Mouse (Mus musculus) adrenal gland, postnatal 4 days (tissue): ENCODE measurements around the gene Ifne. TPM values are rescaled to one million over a fixed set of nuclear protein-coding genes. Genes with fewer than 3 reads are reported as not detected.
"Not testable (repeated sequence)": the region's sequence is repeated elsewhere in the genome, so short reads cannot be mapped to it uniquely, and the experiment has no call there.

Source experiments
- DNase-seq, 2 experiments: peaks; one replicate each; pipeline ENCODE4 v3.0.0; 2021 to 2022; ENCODE audit warnings: low spot score in 2 of 2, mixed read lengths in 2 of 2
- microRNA-seq: library from miRNA; unstranded; fragments of <30 nt; microRNA quantifications from one replicate; pipeline ENCODE4 v1.2.0, GENCODE M21; 2021
- total RNA-seq, 2 experiments: library from RNA; stranded (reverse); gene quantifications; 2 replicates each; pipeline ENCODE4 v1.2.3; 2021

Gene Ifne
- total RNA-seq, 2 experiments from 2014 or later: not detected

DNA sequence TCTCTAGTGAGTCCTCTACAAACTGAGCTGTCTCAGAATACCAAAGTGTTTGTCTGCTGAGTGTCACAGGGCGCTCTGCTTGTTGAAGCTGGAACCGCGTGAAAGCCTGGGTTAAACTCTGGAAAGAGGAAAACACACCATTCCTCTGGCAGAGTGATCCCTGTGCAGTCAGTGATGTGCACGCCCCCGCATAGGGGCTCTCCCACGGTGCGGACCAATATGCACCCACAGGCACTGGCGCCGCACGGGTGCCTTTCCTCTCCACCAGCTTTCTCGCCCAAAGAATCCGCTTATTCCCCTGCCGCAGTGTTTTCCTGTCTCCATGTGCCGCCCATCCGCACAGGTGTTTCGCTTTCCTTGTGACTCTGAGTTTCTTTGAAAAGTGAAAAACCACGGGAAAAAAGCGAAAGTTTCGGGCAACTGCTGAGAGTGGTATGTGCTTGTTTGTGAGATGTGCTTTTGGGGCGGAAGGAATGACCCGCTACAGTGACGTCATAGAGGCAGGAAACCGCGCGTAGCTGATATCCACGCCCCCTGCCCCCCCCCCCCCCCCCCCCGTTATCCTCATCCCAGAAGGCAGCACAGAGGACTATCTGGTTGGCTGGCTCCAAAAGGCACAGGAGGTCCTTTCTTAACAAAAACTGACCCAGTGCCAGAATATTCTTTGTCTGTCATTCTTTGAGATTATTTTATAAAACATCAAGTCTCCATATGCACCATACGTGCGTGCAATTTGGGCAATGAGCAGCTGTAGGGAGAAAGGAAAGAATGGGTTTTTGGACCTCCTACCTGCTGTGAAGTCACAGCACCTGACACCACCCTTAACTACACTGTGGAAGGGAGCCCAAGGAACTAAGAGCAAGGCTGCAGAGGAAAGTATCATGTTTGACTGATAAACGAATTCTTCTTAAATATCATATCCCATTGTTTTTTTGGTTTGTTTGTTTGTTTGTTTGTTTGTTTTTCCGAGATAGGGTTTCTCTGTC lies 11.8 kb downstream of the Ifne start:
- no peak for DNase-seq

GRCm38 (mm10) chr4:88867366-88867925 lies 12.6 kb downstream of the Ifne start:
- DNase-seq: peak; percentile 47 to 57

GRCm38 (mm10) chr4:88865011-88865569 lies 14.9 kb downstream of the Ifne start:
- DNase-seq: no peak

DNA sequence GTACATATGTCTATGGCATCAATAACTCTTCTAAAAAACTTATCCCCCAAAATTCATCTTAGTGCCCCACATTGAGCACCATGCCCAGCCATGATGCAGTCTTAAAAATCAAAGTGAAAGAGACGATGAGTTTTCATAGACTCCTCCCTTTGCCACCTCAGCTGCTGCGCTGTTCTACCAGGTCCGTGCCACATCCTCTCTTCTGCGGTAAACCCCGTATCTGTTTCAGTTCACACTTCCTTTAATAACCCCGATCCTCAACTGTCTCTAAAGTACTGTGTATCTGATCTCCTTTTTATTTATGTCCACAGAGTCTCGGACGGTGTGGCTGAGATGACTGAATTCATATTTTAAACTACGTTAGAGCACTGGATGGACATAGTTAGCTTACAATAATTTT lies 15.4 kb downstream of the Ifne start:
- no peak for DNase-seq

DNA sequence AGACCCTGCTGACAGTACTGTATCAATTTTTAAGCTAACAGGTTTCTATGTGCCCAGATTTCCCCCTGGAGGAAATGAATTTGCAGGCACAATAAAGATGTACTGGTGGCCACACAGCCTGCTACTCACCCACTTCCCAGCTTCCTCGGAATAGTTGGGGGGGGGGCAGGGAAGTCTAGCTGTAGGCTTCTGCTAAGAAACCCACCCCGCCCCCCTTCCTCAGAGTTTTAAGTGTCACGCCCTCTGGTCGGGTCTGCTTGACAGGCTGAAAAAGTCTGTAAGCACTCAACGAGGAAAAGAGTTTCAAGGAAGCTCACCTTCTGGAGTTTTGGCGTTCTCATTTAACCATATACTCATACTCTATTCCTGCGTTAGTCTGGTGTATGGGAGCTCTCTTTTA lies 16.7 kb downstream of the Ifne start:
- no peak for DNase-seq

DNA sequence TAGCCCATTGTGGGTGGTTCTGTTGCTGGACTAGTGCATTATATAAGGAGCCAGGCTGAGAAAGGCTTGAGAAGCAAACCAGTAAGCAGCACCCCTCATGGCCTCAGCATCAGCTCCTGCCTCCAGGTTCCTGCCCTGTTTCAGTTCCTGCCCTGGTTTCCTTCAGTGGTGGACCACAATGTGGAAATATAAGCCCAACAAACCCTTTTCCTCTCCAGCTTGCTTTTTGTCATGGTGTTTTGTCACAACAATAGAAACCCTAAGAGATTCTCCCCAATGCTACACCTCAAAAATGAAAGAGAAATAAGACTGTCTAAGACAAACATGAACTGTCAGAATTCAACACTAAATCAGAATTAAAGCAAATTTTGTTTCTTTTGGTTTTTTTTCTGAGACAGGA lies 20.8 kb downstream of the Ifne start:
- no peak for DNase-seq

- no peak for DNase-seq
Measured at GRCm38 (mm10) chr4:88851026-88851763, 28.8 kb downstream of the Ifne start.

- no peak for DNase-seq
Measured at GRCm38 (mm10) chr4:88849698-88850097, 30.3 kb downstream of the Ifne start, which contains the start of gene Ifna1. Gene Ifna1, plus strand, starts transcription at chr4:88850087.

DNA sequence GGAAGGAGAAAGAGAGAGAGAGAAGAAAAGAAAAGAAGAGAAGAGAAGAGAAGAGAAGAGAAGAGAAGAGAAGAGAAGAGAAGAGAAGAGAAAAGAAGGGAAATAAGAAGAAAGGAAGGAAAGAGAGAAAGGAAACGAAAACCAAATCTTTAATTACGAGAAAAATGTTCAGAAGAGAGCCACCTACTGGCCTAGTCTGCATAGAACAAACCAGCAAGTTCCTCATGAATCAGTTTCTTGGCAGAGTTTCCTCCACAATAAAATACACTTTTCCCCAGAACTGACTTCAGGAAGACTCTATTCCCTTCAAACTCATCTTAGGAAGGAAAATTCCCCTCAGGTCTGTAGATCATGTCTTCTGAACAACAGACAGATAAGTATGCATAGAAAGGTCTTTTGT lies 34.7 kb downstream of the Ifne start:
- DNase-seq: no peak

DNA sequence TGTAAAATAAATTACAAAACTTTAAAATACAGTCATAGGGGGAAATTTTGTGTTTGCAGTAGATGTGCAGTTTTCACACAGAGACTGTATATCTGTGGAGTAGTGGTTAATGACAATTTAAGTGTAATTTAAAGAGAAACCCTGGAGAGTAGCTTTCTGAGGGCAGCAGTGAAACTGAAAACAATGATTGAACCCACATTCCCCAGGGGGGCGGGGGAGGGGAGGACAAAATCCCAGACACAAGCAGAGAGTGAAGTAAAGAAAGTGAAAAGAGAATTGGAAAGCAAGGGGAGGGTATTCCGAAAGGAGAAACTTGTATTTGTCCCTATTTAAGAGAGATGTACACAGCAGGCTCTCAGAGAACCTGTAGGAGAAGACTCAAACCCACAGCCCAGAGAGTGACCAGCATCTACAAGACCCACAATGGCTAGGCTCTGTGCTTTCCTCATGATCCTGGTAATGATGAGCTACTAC lies 38.5 kb downstream of the Ifne start, which contains the start of gene Ifna4:
TSS of gene Ifna4 (plus strand) at position 424 of the 474 bp plus-strand sequence.
- no peak for DNase-seq

GRCm38 (mm10) chr4:88840058-88840457 lies 39.9 kb downstream of the Ifne start:
- DNase-seq: no peak

GRCm38 (mm10) chr4:88838828-88839227 lies 41.2 kb downstream of the Ifne start:
- no peak for DNase-seq

DNA sequence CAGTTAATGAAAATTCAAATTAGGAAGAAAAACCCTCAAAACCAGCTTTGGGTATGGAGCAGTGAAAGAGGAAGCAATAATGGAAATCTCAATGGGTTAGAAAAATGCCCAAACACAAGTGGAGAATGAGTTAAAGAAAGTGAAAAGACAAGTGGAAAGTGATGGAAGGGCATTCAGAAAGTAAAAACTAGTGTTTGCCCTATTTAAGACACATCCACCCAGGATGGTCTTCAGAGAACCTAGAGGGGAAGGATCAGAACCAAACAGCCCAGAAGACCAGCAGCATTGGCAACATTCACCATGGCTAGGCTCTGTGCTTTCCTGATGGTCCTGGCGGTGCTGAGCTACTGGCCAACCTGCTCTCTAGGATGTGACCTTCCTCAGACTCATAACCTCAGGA lies 44.8 kb downstream of the Ifne start, which contains the start of gene Ifna5:
TSS of gene Ifna5 (plus strand) at position 301 of the 400 bp plus-strand sequence.
- DNase-seq: not testable (repeated sequence)

DNA sequence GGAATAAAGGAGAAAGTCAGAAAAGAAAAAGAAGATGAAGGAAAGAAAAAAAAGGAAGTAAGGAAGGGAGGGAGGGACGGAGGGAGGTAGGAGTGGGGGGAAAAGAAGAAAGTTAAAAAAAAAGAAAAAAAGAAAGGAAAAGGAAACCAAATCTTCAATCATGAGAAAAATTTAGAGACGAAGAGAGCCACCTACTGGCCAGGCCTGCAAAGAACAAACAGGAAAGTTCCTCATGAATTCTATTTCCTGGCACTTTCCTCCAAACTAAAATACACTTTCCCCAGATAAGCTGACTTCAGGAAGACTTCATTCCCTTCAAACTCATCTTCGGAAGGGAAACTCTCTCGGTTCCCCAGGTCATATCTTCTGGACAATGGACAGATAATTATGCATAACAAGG lies 49.5 kb downstream of the Ifne start:
- no peak for DNase-seq

Small RNA genes lying within 50 kb of the gene (microRNA-seq; reads per million reads assigned to microRNA genes)
- 348 reads per million, percentile 62 among the genes with 10 or more reads in this experiment for gene Mir31

Other genes with a start within 250 kb of the Ifne start
- not detected for gene C87499, start 245.8 kb downstream of the Ifne start, total RNA-seq
- not detected for gene Ifna13, start 235.7 kb downstream of the Ifne start, total RNA-seq
- not detected for gene Ifna16, start 203.3 kb downstream of the Ifne start, total RNA-seq
- not detected for gene Ifna2, start 196.3 kb downstream of the Ifne start, total RNA-seq
- not detected for gene Ifnab, start 188.8 kb downstream of the Ifne start, total RNA-seq
- gene Gm26566, start 158.4 kb downstream of the Ifne start, total RNA-seq: under 1 TPM; 0.31 to 0.48 TPM
- gene Klhl9, start 157.7 kb downstream of the Ifne start, total RNA-seq: 10 to 100 TPM; 85.2 to 88.5 TPM
- not detected for gene Gm13271, start 125.3 kb downstream of the Ifne start, total RNA-seq
- not detected for gene Gm13283, start 120.1 kb downstream of the Ifne start, total RNA-seq
- not detected for gene Gm13290, start 106.4 kb downstream of the Ifne start, total RNA-seq
- not detected for gene Gm13289, start 103.3 kb downstream of the Ifne start, total RNA-seq
- not detected for gene Gm13272, start 100.4 kb downstream of the Ifne start, total RNA-seq
- not detected for gene Ifnz, start 98.1 kb downstream of the Ifne start, total RNA-seq
- gene Gm13276, start 94.5 kb downstream of the Ifne start, total RNA-seq: not detected
- gene Gm13277, start 91.6 kb downstream of the Ifne start, total RNA-seq: not detected
- not detected for gene Gm13278, start 88.7 kb downstream of the Ifne start, total RNA-seq
- not detected for gene Gm13275, start 85.7 kb downstream of the Ifne start, total RNA-seq
- gene Gm13279, start 82.8 kb downstream of the Ifne start, total RNA-seq: not detected
- gene Gm13285, start 80.5 kb downstream of the Ifne start, total RNA-seq: under 1 TPM in 1 of 2 experiments, not detected in 1; 0.50 TPM
- not detected for gene Gm13287, start 76.9 kb downstream of the Ifne start, total RNA-seq
- gene Gm13288, start 74.7 kb downstream of the Ifne start, total RNA-seq: not detected
- not detected for gene Ifna7, start 64.0 kb downstream of the Ifne start, total RNA-seq
- not detected for gene Ifna11, start 60.2 kb downstream of the Ifne start, total RNA-seq
- not detected for gene Ifna6, start 52.8 kb downstream of the Ifne start, total RNA-seq
- not detected for gene Ifna5, start 44.7 kb downstream of the Ifne start, total RNA-seq
- gene Ifna4, start 38.3 kb downstream of the Ifne start, total RNA-seq: not detected
- not detected for gene Ifna1, start 30.1 kb downstream of the Ifne start, total RNA-seq